Mouse (Mus musculus) heart, embryonic 14.5 days (tissue): Measurements from ENCODE around the gene Mmp28. TPM values are rescaled to one million over a fixed set of nuclear protein-coding genes. Genes with fewer than 3 reads are reported as not detected.

Experiments used
- ATAC-seq: fragments of 200-750 bp; cut with Nextera tagmentation; 2 replicates; pipeline ENCODE4 v1.8.0; 2017; ENCODE audit warnings: low read depth, moderate TSS enrichment; ENCODE audit not compliant: insufficient number of reproducible peaks, insufficient read depth, low FRiP score
- H3K27ac ChIP-seq, 2 experiments: fragments of 200-500 bp in 1 of 2; fragments of 300-500 bp in 1 of 2; sonication (generic) in 1 of 2; replicated peaks in 1 of 2; 2 replicates each; pipeline ENCODE4 v1.5.1; 2012 to 2014; ENCODE audit warnings: low read depth in 2 of 2, low read length in 2 of 2, control low read depth in 1 of 2, mild to moderate bottlenecking in 1 of 2, mixed read lengths in 1 of 2; ENCODE audit not compliant: control insufficient read depth in 1 of 2, insufficient read depth in 1 of 2
- H3K27me3 ChIP-seq: fragments of 300-500 bp; sonication (generic); 2 replicates; pipeline ENCODE4 v1.6.1; 2014; ENCODE audit warnings: mild to moderate bottlenecking, low read length, control low read depth; ENCODE audit not compliant: control insufficient read depth, insufficient read depth
- H3K36me3 ChIP-seq: fragments of 300-500 bp; sonication (generic); 2 replicates; pipeline ENCODE4 v1.6.1; 2014; ENCODE audit warnings: mild to moderate bottlenecking, control low read depth, low read length, mixed read lengths; ENCODE audit not compliant: control insufficient read depth, insufficient read depth
- H3K4me1 ChIP-seq, 2 experiments: fragments of 200-500 bp in 1 of 2; fragments of 300-500 bp in 1 of 2; sonication (generic) in 1 of 2; 2 replicates each; pipeline ENCODE4 v1.6.1; 2012 to 2014; ENCODE audit warnings: low read length in 2 of 2, control low read depth in 1 of 2, mixed read lengths in 1 of 2; ENCODE audit not compliant: control insufficient read depth in 2 of 2, insufficient read depth in 2 of 2
- H3K4me2 ChIP-seq: fragments of 300-500 bp; sonication (generic); 2 replicates; pipeline ENCODE4 v1.6.1; 2014; ENCODE audit warnings: mild to moderate bottlenecking, low read length
- H3K4me3 ChIP-seq, 2 experiments: fragments of 200-500 bp in 1 of 2; fragments of 300-500 bp in 1 of 2; sonication (generic) in 1 of 2; 2 replicates each; pipeline ENCODE4 v1.5.1; 2012 to 2014; ENCODE audit warnings: low read length in 2 of 2, mild to moderate bottlenecking in 2 of 2, control low read depth in 1 of 2, low read depth in 1 of 2, moderate library complexity in 1 of 2; ENCODE audit not compliant: control insufficient read depth in 1 of 2, insufficient read depth in 1 of 2
- H3K9ac ChIP-seq: fragments of 300-500 bp; sonication (generic); 2 replicates; pipeline ENCODE4 v1.6.1; 2014; ENCODE audit warnings: mild to moderate bottlenecking, low read length
- H3K9me3 ChIP-seq: fragments of 300-500 bp; sonication (generic); 2 replicates; pipeline ENCODE4 v1.6.1; 2016; ENCODE audit warnings: low read length, control low read depth; ENCODE audit not compliant: control insufficient read depth
- WGBS: fragments of 180-500 bp; shearing (Covaris S2); extraction: QIAGEN DNeasy Blood & Tissue Kit; methylation state at CpG from one replicate; pipeline ENCODE4 v1.1.7; 2014; 5-methylcytosine and 5-hydroxymethylcytosine counted together
- polyA plus RNA-seq: library from polyadenylated mRNA; unstranded; fragments of >200 nt; fragmentation: Nextera tagmentation; extraction: Ambion mirVana; gene quantifications from 2 replicates; pipeline ENCODE4 v1.2.1, GENCODE M21; 2014

Mmp28 gene
- polyA plus RNA-seq, 1 experiment from 2014 or later = 3.7 TPM

GRCm38 (mm10) chr11:83447612-83448011, 15.3 kb downstream of the Mmp28 start:
- ATAC-seq = no peak
- no peaks in the 10 kb centered on the region for H3K36me3 ChIP-seq
- H3K4me2 ChIP-seq = no peak overlapping the region
- peaks cover 39 to 56% of the 10 kb centered on the region in 2 experiments for H3K4me1 ChIP-seq
- no peaks in the 10 kb centered on the region for H3K9me3 ChIP-seq
- peaks cover 28% of the 10 kb centered on the region; the same call in 1 of the 2 replicates for H3K27me3 ChIP-seq
- H3K9ac ChIP-seq = no peak overlapping the region
- WGBS = 75% methylated on average over 10 of the region's 10 CpGs
- H3K27ac ChIP-seq = peak overlapping the region in 1 of 2 experiments; percentile 69; a peak in 1 of 4 replicates
- no peak overlapping the region for H3K4me3 ChIP-seq

- H3K9me3 ChIP-seq = no peaks in the 10 kb centered on the region
- peak overlapping the region; percentile 18 to 30 for H3K4me3 ChIP-seq
- peaks cover 41% of the 10 kb centered on the region for H3K27me3 ChIP-seq
- H3K4me1 ChIP-seq = peaks cover 49 to 73% of the 10 kb centered on the region in 2 experiments
- no peak overlapping the region for H3K27ac ChIP-seq
- no peak for ATAC-seq
- peak overlapping the region; percentile 6; the same call in 1 of the 2 replicates for H3K9ac ChIP-seq
- H3K4me2 ChIP-seq = peak overlapping the region; percentile 58
- whole genome bisulfite sequencing = 22% methylated on average over 19 of the region's 19 CpGs
- no peaks in the 10 kb centered on the region for H3K36me3 ChIP-seq
Observed at GRCm38 (mm10) chr11:83445001-83445400, 17.9 kb downstream of the Mmp28 start.

GRCm38 (mm10) chr11:83443824-83444223, 19.0 kb downstream of the Mmp28 start:
- Histone ChIP-seq H3K4me2 (0 out of 2 replicates have a peak overlapping the region, but pooled peaks have one; percentile 58), H3K27me3 (peaks cover 41% of the 10 kb centered on the region), H3K27ac (no peak overlapping the region), H3K9me3 (no peaks in the 10 kb centered on the region), H3K9ac (no peak overlapping the region), H3K4me3 (no peak overlapping the region), H3K36me3 (no peaks in the 10 kb centered on the region), H3K4me1 (peaks cover 38 to 62% of the 10 kb centered on the region in 2 experiments)
- 3% methylated on average over 7 of the region's 7 CpGs for WGBS
- ATAC-seq = no peak

GRCm38 (mm10) chr11:83442596-83443267, 20.1 kb downstream of the Mmp28 start:
- H3K4me2 ChIP-seq = peak overlapping the region; percentile 53
- 0 out of 2 replicates have a peak overlapping the region, but pooled peaks have one; percentile 36 for H3K9ac ChIP-seq
- WGBS = 14% methylated on average over 29 of the region's 29 CpGs
- H3K4me3 ChIP-seq = peak overlapping the region; percentile 7; a peak in 3 of 4 replicates
- H3K27me3 ChIP-seq = peaks cover 41% of the 10 kb centered on the region
- H3K36me3 ChIP-seq = no peaks in the 10 kb centered on the region
- ATAC-seq = no peak
- H3K9me3 ChIP-seq = no peaks in the 10 kb centered on the region
- peaks cover 28 to 51% of the 10 kb centered on the region in 2 experiments for H3K4me1 ChIP-seq
- H3K27ac ChIP-seq = no peak overlapping the region

GRCm38 (mm10) chr11:83441235-83441634, 21.6 kb downstream of the Mmp28 start:
- Histone ChIP-seq H3K27me3 (peaks cover 40% of the 10 kb centered on the region), H3K27ac (peak overlapping the region; percentile 69 to 79)
- ATAC-seq = no peak

GRCm38 (mm10) chr11:83440081-83441064, 22.5 kb downstream of the Mmp28 start:
- Histone ChIP-seq H3K27ac (peak overlapping the region; percentile 69 to 79), H3K4me2 (peak overlapping the region; percentile 95), H3K9ac (peak overlapping the region; percentile 74), H3K27me3 (peaks cover 32% of the 10 kb centered on the region), H3K9me3 (no peaks in the 10 kb centered on the region), H3K4me3 (peak overlapping the region; percentile 61 to 68), H3K4me1 (peaks cover 22 to 40% of the 10 kb centered on the region in 2 experiments), H3K36me3 (no peaks in the 10 kb centered on the region)
- ATAC-seq = peak; percentile 88
- under 1% methylated on average over 66 of the region's 75 CpGs for WGBS

More at GRCm38 (mm10) chr11:83441235-83441634, 21.6 kb downstream of the Mmp28 start:
- Histone ChIP-seq H3K4me2 (peak overlapping the region; percentile 95), H3K36me3 (no peaks in the 10 kb centered on the region), H3K4me3 (peak overlapping the region; percentile 61 to 68), H3K9me3 (no peaks in the 10 kb centered on the region), H3K4me1 (peaks cover 22 to 40% of the 10 kb centered on the region in 2 experiments), H3K9ac (peak overlapping the region; percentile 74)
- WGBS = 24% methylated on average over 7 of the region's 7 CpGs

- H3K27ac ChIP-seq = no peak overlapping the region
- peak overlapping the region; percentile 95 for H3K4me2 ChIP-seq
- peaks cover 18 to 35% of the 10 kb centered on the region in 2 experiments for H3K4me1 ChIP-seq
- no peaks in the 10 kb centered on the region for H3K9me3 ChIP-seq
- H3K4me3 ChIP-seq = peak overlapping the region; percentile 61 to 68; a peak in 3 of 4 replicates
- no peaks in the 10 kb centered on the region for H3K36me3 ChIP-seq
- ATAC-seq = no peak
- WGBS = 30% methylated on average over 11 of the region's 11 CpGs
- H3K9ac ChIP-seq = no peak overlapping the region
- peaks cover 23% of the 10 kb centered on the region for H3K27me3 ChIP-seq
Observed at GRCm38 (mm10) chr11:83439426-83440060, 23.3 kb downstream of the Mmp28 start.
